Mouse (Mus musculus) A20 (cell line): ENCODE results near the gene Map4k4.

ENCODE experiments used
- DNase-seq: peaks from one replicate; pipeline ENCODE4 v3.0.0-alpha.2; 2011; ENCODE audit warnings: low read depth, low spot score

Map4k4 gene

DNA sequence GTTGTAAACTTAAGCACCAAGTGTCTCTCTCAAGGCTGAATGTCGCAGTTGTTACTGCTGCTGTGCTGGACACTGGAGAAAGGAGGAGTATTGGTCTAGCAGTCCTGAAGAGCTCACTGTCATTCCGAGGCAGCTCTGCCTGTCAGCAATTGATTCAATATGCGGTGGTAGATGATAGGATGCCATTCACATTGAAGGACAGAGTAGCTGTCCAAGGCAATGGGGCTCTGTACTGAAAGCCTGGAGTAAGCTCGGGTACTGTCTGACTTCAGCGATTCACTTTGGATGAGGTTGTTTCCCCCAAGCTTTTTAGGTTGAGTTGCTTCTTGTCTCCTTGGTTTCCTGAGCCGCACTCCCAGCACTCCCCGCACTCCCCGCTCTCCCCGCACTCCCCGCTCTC is 34.9 kb downstream of the Map4k4 start:
- DNase-seq: peak; percentile 41

DNA sequence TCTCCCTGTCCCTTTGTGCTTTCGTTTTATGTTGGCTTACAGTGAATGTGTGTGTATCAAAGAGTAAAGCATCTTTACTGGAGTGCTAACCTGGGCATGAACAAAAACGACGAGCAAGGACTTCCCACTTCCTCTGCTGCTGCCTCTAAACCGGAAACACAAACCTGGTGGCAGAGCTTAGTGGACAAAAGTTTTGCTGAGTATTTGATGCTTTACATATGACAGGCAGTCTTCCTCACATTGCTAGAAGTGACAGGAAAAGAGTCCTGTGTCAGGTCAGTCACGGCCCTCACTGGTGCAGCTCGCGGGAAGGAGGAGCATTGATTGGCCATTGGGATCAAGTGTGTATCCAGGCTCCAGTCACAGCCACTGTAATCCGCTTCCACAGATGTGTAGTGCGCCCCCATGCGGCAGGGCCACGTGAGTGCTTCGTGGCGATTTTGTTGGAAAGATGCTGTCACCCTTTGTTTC is 35.7 kb downstream of the Map4k4 start:
- DNase-seq: peak; percentile 90

DNA sequence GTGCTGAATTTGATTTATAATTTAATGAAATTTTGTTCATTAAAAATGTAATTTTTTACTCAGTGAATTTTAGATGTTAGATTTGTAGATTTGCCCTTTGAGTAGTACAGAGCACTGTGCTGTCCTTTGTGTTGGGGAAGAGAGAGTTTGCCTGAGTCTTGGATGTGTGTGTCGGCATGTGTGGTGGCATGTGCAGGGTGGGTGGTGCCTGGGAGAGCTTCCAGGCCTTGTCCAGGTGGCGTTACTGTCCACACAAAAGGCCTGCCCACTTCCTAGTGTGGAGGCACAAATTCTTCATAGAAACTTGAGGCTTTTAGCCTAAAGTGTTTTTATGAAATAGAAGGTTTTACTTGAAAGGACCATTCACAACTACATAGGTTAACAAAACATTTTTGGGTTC is 36.2 kb downstream of the Map4k4 start:
- DNase-seq: no peak

DNA sequence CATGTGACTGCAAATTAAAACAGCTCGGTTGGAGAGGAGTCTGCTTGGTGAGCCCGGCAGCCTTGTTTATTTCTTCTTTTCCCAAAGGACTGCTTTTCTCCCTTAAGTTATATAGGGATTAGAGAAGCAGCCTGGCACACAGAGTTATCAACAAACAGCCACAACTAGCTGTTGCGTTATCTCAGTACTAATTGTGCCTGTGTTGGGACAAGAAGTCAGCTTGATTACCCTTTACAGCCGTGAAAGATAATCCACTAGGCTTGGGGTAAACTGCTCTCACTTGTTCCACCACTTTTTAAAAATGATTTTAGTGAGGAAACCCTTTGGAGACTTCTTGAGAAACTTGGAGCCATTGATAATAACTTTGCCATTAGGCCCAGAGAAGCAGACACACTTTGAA is 36.9 kb downstream of the Map4k4 start:
- DNase-seq: no peak

DNA sequence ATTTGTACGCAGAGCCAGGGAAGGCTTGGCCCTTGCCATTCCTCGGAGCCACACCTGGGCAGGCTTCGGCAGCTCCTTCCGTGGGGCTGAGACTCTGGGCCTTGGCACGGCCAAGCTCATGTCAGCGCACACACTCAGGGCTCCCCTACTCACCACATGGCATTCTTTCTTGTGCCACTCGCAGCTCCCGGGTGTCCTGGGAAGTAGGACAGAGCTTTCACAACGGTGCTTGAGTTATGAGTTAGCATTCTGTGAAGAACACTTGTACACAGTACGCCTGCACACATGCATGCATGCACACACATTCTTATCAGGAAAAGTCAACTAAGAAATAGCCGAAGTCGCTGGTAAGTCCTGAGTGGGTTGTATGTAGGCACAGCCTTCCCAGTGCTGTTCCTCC is 38.7 kb downstream of the Map4k4 start:
- DNase-seq: no peak

DNA sequence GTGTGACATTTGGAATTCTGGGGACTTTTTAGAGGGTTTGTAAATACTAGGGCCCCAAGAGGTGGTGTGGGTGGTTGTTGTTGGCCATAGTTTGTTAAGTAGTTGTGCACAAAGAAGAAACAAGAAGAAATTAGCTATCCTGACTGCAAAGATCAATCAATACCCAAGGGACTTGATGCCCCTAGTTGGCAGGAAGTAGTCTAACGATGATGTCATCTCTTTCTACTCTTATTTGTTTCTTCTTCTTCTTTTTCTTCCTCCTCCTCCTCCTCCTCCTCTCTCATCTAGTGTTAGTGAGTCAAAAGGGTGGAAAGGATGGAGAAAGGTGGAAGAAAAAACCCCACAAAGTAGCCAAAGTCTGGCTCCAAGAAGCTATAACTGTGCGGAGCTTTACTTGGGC is 39.6 kb downstream of the Map4k4 start:
- no peak for DNase-seq

DNA sequence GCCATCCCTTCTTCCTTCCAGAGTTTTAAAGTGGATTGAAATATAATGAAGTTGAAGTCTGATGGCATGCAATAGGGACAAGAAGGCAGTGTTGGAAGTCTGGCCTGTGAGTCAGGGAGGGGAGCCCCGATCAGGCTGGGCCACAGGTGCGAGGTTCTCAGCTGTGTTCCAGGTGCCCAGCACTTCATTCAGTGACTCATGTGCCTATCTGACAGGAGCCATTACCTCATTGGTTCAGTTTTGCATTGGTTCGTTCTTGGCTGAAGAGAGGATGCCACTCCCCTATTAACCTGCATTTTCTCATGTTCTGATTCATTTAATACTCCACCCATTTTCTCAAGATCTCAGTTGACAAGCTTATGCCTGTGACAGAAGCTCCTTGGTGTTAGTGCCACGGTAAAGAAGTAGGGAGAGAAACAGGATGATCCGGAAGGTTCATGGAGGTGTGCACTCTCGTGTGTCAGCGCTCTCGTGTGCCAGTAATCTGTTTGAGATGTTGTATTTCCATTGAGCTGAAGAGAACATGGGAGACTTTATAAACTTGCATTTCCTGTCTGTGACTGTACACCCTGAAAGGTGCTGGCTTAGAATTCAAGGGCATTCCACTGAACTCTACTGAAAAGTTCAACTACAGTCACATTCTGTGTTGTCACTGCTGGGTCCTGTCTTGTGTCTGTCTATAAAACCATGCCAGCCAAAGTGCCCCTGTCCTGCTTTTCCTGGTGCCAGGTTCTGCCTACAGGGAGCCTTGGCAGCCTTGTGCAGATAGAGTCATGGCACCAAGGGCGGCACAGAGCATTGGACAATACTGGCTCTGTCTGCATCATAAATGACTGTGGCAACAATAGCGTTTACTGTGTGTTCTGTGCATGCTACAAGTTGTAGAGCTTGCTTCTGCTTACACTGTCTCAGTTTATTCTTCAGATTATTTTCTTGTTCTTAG is 40.8 kb downstream of the Map4k4 start:
- no peak for DNase-seq

DNA sequence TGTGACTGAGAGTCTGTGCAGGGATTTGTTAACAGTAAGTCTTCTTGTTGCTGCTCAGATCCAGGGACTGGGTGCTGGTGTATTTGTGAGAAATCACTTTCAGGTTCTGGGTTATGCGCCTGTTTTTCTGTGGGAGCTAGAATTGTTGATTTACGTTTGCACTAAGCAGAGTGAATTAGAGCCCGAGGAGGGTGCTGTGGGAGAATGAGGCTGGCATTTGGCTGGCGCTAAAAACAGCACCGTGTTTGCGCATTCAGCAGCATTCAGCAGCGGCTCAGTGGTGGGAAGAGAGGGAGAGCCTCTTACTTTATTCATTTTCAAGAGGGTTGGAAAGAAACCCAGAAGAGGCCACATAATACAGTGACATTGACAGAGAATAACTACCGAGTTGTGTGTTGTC is 42.2 kb downstream of the Map4k4 start:
- DNase-seq: no peak

DNA sequence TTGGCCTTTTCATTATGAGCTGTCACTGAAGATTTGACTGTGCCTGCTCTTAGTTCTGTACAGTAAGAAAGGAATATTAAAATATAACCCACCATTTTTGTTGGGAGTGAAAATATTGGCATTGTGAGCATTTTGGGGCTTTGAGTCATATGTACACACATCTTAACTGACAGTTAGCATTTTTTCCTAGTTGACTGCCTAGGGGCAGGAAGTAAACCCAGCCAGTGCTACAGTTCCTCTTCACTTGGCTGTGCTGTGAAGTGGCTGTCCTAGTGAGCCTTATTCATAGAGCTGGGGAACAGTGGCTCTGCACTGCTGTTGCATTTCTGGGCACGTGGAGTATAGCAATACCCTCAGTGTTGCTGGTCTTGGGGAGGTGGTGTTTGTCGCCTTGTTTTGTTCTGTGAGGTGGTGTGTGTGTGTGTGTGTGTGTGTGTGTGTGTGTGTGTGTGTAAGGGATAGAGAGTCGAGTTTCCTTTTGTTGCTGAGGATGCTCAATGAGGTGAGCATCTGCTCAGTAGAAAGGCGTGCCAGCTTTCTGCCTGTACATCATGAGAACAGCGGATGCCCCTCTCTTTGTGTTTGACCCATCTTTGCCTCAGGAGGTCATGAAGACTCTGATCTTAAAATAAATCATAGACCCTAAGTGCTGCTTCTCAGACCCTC is 43.7 kb downstream of the Map4k4 start:
- peak; percentile 46 for DNase-seq

DNA sequence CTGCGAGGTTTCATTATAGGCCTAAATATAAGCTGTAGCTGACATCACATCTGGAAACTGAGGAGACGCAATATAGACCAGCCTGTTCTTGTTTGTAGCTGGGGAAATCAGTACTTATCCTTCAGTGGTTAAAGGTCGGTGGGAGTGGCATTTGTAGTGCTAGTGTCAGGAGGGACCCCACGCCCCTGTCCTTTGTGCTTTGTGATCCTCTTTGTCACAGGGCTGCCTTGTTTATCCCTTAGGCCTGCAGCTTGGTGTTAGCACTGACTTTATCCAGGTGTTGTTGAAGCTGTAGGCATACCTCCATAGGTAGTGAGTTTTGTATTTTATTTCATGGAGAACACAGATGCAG is 44.2 kb downstream of the Map4k4 start:
- DNase-seq: no peak

DNA sequence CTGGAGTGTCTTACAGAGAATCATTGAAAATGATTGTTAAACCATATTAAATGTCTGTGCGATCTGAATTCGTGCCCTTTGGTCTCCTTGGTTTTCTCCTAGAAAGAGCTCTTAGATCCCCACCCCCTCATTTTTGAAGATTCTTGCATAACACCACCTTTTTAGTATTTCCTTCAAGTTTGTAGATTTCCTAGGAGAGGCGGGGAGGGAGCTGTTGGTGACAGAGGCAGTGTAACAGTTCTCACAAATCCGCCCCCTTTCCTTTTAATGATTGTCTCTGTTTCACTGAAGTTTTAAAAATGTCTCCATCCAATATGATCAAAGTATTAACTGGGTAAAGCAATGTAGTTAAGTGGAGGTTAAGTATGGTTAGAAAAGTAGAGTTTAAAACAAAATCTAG is 45.7 kb downstream of the Map4k4 start:
- no peak for DNase-seq

DNA sequence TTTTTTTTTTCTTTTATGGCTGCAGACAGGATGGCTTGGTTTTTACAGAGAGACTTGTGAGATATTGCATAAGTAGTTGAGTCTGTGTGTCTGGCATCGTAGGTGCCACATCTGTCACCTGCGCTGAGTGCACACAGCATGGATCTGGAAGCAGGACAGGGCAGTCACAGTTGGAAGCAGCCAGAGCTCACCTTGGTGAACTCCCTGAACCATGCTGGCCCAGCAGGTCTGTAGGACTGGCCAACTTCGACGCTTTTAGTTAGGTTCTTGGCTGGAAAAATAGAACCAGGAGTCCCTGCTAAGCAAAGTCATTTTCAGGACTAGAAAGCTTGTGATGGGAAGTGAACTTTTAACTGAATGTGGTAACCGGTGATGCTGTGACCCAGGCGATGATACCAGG is 46.5 kb downstream of the Map4k4 start:
- no peak for DNase-seq

DNA sequence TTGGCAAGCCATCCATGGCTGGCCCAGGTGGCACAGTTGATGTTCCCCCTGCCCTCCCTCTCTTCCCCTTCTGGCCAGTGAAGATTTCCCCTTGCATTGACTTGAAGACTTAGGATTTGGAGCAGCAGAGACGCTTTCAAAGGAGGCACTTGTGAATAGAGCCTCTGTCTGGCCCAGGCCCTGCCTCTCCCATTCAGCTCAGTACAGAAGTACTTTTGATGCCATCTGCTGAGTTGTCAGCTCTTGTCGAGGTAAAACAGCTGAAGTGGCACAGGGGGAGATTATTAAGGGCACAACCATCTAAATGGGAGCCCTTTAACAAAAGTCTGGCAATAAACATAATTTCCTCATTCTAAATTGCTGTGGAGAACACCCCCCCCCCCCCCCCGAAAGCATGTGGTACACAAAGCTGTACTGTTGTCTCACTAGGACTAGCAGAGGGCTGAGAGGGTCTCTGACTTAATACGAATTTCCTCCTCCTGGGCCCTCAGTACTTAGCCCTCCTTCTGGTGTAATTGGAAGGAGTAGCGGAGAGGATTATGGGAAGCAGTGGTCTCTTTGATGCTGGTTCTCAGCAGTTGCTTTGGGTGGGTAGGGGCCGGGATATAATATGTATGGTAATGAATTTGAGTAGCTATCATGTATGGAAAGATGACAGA is 47.1 kb downstream of the Map4k4 start:
- DNase-seq: no peak

DNA sequence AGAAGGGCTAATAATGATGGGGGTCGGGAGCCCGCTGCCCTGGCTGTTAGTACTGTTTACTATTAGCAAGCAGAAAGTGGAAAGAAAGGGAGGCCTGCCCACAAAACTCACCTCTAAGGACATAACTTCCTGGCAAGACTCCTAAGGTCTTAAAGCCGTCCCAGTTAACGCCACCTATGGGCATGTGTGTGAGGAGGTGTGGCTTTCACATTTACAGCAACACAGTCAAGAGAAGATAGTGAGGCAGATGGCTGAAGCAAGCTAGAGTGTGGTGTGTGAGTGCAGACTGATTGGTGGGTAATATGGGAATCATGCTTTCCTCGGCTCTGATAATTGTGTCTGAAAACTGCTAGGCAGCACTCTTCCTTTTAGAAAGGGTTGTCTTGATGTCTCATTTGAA is 48.5 kb downstream of the Map4k4 start:
- peak; percentile 34 for DNase-seq

DNA sequence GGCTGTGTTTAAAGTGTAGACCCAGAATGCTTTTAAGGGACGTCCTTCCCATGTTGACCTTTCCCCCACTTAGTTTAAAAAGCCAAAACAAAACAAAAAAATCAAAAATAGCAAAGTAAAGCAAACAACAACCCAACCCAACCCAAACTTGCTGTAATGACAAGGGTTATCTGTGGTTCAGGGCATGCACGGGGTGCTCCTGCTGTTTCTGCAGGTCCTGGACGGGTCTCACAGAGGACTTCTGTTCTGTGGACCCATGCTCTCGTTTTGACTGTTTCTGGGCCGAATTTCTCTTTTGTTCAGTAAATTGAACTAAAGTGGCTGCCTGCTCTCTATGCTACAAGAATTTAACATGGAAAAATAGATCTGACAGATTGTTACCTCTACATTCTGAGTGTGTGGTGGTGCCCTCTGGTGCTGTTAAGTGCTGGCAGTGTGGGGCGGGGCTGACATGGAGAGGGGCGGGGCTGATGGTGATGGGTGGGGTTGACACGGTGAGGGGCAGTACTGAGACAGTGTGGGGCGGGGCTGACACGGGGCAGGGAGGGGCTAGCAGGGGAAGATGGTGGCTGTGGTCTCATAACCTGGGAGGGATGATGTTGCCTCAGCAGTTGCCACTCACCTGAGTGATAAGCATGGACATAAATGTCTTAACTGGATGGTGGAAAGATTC is 49.2 kb downstream of the Map4k4 start:
- DNase-seq: peak; percentile 67

DNA sequence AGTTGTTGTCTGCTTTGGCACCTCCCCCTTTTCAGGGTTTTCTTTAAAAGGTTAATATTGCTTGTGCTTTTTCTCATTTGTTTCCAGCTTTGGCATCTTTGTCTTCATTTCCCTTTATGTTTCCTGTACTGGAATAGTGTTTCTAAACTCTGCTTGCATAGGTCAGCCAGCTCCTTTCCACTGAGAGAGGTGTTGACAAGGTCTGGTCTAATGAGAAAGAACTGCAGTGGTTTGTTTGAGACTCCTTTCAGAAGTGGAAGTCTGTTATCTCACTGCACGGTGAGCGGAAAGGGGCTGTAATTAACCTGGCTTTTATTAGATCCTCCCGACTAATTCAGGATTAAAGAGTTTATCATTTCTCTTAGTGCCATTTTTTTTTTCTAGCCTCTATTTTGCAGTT is 49.9 kb downstream of the Map4k4 start:
- no peak for DNase-seq

DNA sequence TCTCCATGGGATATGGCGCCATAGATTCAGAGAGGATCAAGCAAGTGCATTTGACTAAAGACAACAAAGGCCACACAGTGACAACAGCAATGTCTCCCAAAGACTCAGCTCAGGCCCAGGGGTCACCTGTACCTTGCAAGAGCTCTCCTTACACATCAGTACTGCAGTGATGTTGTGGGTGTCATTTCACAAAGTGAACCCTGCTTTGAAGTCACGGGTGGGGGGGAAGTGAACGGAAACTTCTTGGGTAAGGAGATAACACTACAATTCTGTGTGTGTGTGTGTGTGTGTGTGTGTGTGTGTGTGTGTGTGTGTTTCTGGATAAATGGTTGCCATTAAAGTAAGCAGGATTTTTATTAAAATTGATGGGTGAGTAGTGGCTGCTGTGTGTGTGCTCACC is 53.9 kb downstream of the Map4k4 start:
- DNase-seq: no peak

DNA sequence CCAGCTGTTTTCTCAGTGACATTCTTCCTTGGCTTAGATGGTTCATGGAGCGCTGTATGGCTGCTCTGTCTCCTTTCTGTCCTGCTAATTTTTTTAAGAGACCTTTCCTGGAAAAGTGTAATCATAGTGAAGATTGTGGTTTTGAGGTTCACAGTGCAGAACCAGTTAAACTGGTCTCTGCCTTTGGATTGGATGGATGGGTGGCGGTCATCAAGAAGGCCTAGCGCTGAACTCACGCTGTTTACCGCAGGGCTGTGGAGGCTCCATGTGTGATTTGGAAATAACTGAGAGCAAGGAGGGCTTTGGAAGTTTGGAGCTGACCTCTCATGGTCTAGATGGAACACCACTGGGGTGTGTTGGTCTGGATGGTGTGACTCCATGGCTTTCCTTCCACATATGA is 56.0 kb downstream of the Map4k4 start:
- no peak for DNase-seq

DNA sequence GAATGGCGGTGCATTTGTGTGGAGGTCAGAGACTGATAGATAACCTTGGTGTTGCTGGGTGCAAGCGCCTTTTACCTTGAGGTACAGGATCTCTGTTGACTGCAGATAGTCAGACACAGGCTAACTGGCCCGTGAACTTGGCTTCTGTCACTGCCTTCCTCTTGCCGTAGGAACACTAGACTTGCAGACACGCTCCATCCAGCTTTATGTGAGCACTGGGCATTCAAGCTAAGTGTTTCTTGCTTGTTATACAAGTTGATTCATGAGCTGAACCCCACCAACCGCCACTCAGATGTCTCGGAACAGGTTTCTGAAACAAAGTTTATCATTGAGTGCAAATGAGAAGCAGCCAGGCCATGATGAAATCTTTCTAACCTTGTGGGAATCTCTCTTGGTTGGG is 57.3 kb downstream of the Map4k4 start:
- no peak for DNase-seq

DNA sequence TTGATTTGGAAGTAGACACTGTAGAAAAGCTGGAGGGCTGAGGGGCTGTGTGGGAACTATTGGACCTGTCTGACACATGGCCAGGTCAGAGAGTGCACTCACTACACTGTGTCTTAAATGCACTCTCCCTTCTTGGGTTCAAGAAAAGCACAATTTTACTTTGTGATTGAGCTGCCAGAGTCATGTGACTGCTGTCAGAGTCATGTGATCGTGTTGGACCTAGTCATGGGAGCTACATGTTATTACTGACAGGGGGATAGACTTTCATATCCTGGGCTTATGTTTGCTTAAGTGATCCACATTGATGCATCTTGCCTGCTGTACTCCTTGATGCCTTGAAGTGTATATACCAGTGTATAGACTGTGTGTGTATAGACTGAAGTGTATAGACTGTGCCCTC is 59.9 kb downstream of the Map4k4 start:
- no peak for DNase-seq

DNA sequence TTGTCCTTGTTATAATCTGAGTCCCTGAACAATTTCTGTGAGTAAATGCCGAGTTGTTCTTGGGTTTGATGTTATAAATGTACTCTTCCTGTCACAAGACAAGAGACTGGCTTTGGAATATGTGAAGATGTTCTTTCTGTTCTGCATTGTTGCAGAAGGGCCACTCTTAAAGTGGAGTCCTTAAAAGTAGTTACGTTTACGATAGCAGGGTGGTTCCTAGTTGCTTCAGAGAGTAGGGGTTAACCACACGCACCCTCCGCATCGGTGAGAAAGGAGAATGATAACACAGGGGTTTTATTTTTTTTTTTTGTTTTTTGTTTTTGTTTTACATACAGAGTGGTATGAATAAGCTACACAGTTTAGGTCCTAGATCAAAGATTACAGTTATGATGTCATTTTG is 60.4 kb downstream of the Map4k4 start:
- DNase-seq: no peak

DNA sequence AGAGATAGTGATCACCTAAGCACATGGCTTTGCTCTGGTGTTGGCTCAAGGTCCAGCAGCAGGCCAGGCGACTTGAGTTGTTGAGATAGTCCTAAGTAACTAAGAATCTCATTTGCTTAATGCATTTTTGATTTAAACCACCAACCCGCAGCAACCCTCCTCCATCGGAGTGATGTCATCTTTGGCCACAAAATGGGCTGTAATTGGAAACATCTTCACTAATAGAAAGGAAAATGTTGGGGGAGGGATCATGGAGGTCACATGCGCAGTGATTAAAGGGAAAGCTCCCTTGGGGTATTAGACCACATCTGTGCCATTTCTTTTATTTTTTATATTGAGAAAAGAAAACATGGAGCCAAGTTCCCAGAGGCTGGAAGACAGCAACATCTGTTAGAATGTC is 61.6 kb downstream of the Map4k4 start:
- DNase-seq: no peak
